Mouse (Mus musculus) layer of hippocampus, postnatal 14 days (tissue): ENCODE measurements at regions not wholly inside any gene's neighbourhood (a gene's known extent, or its start where the extent isn't known, plus 50 kb on each side); places are given as distances from the start of the nearest gene placed in this dataset.

Experiments used
- DNase-seq, 2 experiments: peaks; one replicate each; pipeline ENCODE4 v3.0.0; 2021 to 2022; ENCODE audit warnings: low spot score in 2 of 2, mixed read lengths in 1 of 2

DNA sequence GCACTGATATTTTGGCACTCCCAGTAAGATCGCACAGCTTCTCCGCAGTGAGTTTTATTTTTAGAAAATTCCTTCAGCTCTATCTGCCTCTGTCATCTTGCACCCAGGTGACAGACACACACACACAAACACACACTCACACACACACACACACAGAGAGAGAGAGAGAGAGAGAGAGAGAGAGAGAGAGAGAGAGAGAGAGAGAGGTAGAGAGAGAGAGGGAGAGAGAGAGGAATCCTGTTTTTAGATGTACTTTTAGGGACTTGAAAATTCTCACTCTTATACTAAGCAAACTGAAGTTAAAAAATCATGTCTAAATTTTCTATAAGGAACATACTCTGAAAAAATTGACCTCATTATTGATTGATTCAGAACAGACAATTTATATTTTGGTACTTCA lies 210.2 kb upstream of the Cdh10 start:
- DNase-seq, result no peak

DNA sequence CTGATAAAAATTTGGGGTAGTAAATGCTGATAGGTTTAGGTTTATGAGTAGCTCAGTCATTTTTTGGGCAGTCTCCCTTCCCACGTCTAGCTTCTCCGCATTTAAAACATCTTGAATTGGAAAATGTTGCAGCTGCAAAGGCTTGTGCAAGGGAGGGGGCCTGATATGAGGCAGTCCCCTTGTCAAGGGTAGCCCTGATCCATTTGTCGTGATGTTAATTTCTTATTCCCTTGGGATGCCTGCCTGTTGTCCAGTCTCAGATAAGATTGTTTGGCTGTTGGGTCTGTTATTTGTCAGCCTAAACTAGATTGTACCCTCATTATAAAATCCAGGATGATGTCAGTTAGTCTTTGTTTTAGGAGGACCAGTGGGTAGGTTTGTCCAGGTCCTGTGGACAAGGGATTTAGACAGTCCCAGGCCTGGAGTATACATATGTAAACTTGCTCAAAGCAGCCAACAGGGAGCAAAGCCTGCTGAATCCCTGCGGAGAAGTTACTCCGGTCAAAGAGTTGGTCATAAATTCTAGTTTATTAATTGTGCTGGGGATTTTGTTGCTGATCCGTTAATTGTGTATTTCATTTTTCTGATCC lies 195.0 kb upstream of the Cdh10 start:
- DNase-seq, result no peak

DNA sequence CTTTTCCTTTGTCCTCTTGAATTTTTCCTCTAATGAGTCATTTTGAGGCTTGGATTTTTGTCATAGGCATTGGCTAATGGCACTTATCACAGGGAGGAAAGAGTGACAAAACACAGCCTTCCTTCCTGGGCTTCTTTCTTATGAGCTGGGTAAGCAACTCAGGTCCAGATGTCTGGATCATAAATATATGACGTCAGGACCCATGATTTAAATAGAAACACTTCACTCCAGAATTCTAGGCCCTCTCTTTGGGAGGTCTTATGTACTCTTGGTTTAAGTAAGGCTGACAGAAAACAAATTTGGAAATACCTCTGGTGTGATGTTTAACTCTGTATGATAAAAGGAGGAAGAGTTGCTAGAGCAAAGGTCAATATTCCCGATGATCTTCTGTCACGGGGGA lies 193.8 kb upstream of the Cdh10 start:
- no peak for DNase-seq

DNA sequence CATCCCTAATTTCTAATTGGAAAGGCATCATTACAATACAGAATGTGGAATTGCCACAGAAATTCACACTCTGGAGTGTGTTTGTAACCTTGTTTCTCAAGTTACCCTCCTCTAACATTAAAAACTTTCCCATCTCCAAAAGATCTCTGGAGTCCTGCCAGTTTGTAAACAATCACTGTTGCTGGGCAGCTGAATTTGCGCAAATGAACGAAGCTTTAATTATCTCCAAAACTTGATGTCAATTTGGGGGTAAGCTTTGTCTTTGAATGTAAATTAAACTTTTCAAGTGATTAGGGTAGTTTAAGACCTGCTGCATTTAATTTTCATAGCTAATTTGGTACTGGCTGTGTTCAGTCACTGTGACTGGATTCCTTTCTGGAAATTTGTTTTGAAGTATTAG lies 191.8 kb upstream of the Cdh10 start:
- DNase-seq, result peak in 1 of 2 experiments; percentile 5
